Mouse (Mus musculus) ES-Bruce4 (cell line): ENCODE measurements around the gene Agps.

Source experiments
- CTCF ChIP-seq: IDR thresholded peaks from one replicate; pipeline ENCODE4 v1.8.1; 2011; ENCODE audit warnings: low read depth, low read length
- EP300 ChIP-seq: IDR thresholded peaks from 2 replicates; pipeline ENCODE4 v1.6.1; 2011; ENCODE audit warnings: low read depth, low read length; ENCODE audit not compliant: insufficient read depth

- TF ChIP-seq EP300 (no peak), CTCF (no peak)
Observed at GRCm38 (mm10) chr2:75895711-75896110, 63.7 kb downstream of the Agps start.
